Comparison of ENCODE assay signal across 8 mouse cellular contexts in the genomic region with DNA sequence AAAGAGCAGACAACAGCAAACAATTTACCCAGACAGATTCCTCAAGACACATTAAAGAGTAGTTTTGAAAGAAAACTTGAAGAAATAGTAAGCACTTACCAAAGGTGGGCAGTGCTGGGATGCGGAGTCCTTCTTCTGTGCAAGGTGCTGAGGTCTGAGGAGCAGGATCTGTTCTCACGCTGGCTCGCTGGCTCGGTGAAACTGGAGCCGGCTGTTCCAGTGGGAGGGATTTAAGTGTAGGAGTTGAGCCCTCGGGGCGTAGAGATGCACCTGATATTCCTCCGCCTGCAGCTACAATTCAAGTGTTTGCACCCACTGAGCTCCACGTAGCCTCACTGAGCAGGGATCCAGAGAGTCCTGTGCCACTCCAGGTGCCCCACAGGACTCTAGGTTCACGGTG. TPM values are rescaled to one million over a fixed set of nuclear protein-coding genes. Genes with fewer than 3 reads are reported as not detected.
DNase-seq lines count a peak whose midpoint lies in the region.

A gene (minus strand): TSS at position 203 of the 400 bp plus-strand sequence.

- DNase-seq in embryo, embryonic 10 days (ENCODE audit: low spot score): peak; percentile 57
- no peak for DNase-seq in embryo, embryonic 9.5 days (ENCODE audit: extremely low spot score)
- DNase-seq in right cerebral cortex, adult 2 months (ENCODE audit: low spot score in 2 of 2): peak; percentile 32 to 33
- DNase-seq in right cerebral cortex, postnatal 14 days: no peak
- DNase-seq in kidney, postnatal 4 days: peak; percentile 52 to 64
- DNase-seq in testis, postnatal 14 days (ENCODE audit: low spot score): peak; percentile 36
- no peak for DNase-seq in adrenal gland, postnatal 25 days
- DNase-seq in layer of hippocampus, postnatal 10 days (ENCODE audit: low spot score in 2 of 2): no peak

RNA-seq across cellular contexts. Expression of the gene that starts here (rescaled TPM):
- total RNA-seq in adrenal gland, postnatal 25 days (2021): 0.43 and 0.57 TPM in 2 replicates
- total RNA-seq in layer of hippocampus, postnatal 10 days (2021): not detected

Comparison
In these comparisons a context has a peak if more than half of its experiments do, and no peak if none do; other contexts are left out.
1. DNase-seq: peak in embryo, embryonic 10 days (single experiment), right cerebral cortex, adult 2 months (2 of 2), kidney, postnatal 4 days (2 of 2) and testis, postnatal 14 days (single experiment); none in embryo, embryonic 9.5 days (single experiment), right cerebral cortex, postnatal 14 days (single experiment), adrenal gland, postnatal 25 days (single experiment) and layer of hippocampus, postnatal 10 days (0 of 2).